Mouse (Mus musculus) neural tube, embryonic 11.5 days (tissue): Measurements from ENCODE around the gene Relt. TPM values are rescaled to one million over a fixed set of nuclear protein-coding genes. Genes with fewer than 3 reads are reported as not detected.

Experiments
- ATAC-seq: fragments of 200-750 bp; cut with Nextera tagmentation; 2 replicates; pipeline ENCODE4 v1.8.0; 2017; ENCODE audit warnings: moderate number of reproducible peaks, mild to moderate bottlenecking, moderate TSS enrichment, moderate library complexity; ENCODE audit not compliant: insufficient read depth, low FRiP score, low TSS enrichment
- DNase-seq: peaks from one replicate; pipeline ENCODE4 v3.0.0-alpha.2; 2015; ENCODE audit warnings: low spot score
- H3K27ac ChIP-seq: fragments of 300-500 bp; sonication (generic); 2 replicates; pipeline ENCODE4 v1.5.1; 2014; ENCODE audit warnings: low read depth, mild to moderate bottlenecking, low read length
- H3K27me3 ChIP-seq: fragments of 300-500 bp; sonication (generic); 2 replicates; pipeline ENCODE4 v1.6.1; 2014; ENCODE audit warnings: mild to moderate bottlenecking, low read length, mixed read lengths; ENCODE audit not compliant: control insufficient read depth, insufficient read depth
- H3K36me3 ChIP-seq: fragments of 300-500 bp; sonication (generic); 2 replicates; pipeline ENCODE4 v1.6.1; 2014; ENCODE audit warnings: mild to moderate bottlenecking, low read length, moderate library complexity, mixed read lengths; ENCODE audit not compliant: control insufficient read depth, insufficient read depth
- H3K4me1 ChIP-seq: fragments of 300-500 bp; sonication (generic); 2 replicates; pipeline ENCODE4 v1.6.1; 2014; ENCODE audit warnings: low read length, mixed read lengths; ENCODE audit not compliant: control insufficient read depth, insufficient read depth
- H3K4me2 ChIP-seq: fragments of 300-500 bp; sonication (generic); 2 replicates; pipeline ENCODE4 v1.6.1; 2014; ENCODE audit warnings: low read depth, mild to moderate bottlenecking, moderate library complexity
- H3K4me3 ChIP-seq: fragments of 300-500 bp; sonication (generic); 2 replicates; pipeline ENCODE4 v1.5.1; 2014; ENCODE audit warnings: low read depth, low read length
- H3K9ac ChIP-seq: fragments of 300-500 bp; sonication (generic); 2 replicates; pipeline ENCODE4 v1.6.1; 2014; ENCODE audit warnings: mild to moderate bottlenecking, low read length
- H3K9me3 ChIP-seq: fragments of 300-500 bp; sonication (generic); 2 replicates; pipeline ENCODE4 v1.6.1; 2016; ENCODE audit warnings: low read length; ENCODE audit not compliant: control insufficient read depth
- WGBS: fragments of 180-500 bp; shearing (Covaris S2); extraction: QIAGEN DNeasy Blood & Tissue Kit; methylation state at CpG from one replicate; pipeline ENCODE4 v1.1.7; 2014; 5-methylcytosine and 5-hydroxymethylcytosine counted together
- polyA plus RNA-seq: library from polyadenylated mRNA; unstranded; fragments of >200 nt; fragmentation: Nextera tagmentation; extraction: Ambion mirVana; gene quantifications from 2 replicates; pipeline ENCODE4 v1.2.1, GENCODE M21; 2014

Relt gene
- polyA plus RNA-seq, 1 experiment from 2014 or later: 3.9 TPM

- WGBS: 92% methylated on average over 5 of the region's 5 CpGs
- Histone ChIP-seq H3K9me3 (no peaks in the 10 kb centered on the region), H3K4me1 (peaks cover 7% of the 10 kb centered on the region; the same call in 1 of the 2 replicates), H3K4me3 (no peak overlapping the region), H3K9ac (no peak overlapping the region), H3K27me3 (no peaks in the 10 kb centered on the region), H3K27ac (no peak overlapping the region), H3K36me3 (no peaks in the 10 kb centered on the region), H3K4me2 (no peak overlapping the region)
- ATAC-seq (no peak), DNase-seq (no peak)
Observed at GRCm38 (mm10) chr7:100904612-100905011, 41.4 kb upstream of the Relt start.

GRCm38 (mm10) chr7:100902451-100903137 lies 39.3 kb upstream of the Relt start:
- 77% methylated on average over 9 of the region's 9 CpGs for WGBS
- ATAC-seq: no peak
- no peak for DNase-seq

GRCm38 (mm10) chr7:100897828-100898227 lies 34.6 kb upstream of the Relt start:
- no peaks in the 10 kb centered on the region for H3K27me3 ChIP-seq
- H3K4me2 ChIP-seq: no peak overlapping the region
- no peak for ATAC-seq
- no peaks in the 10 kb centered on the region for H3K36me3 ChIP-seq
- peaks cover 20% of the 10 kb centered on the region for H3K4me1 ChIP-seq
- no peak for DNase-seq
- 89% methylated on average over 5 of the region's 5 CpGs for WGBS
- no peak overlapping the region for H3K4me3 ChIP-seq
- H3K9ac ChIP-seq: no peak overlapping the region
- H3K9me3 ChIP-seq: no peaks in the 10 kb centered on the region
- no peak overlapping the region for H3K27ac ChIP-seq

More at GRCm38 (mm10) chr7:100902451-100903137, 39.3 kb upstream of the Relt start:
- no peaks in the 10 kb centered on the region for H3K4me1 ChIP-seq
- no peaks in the 10 kb centered on the region for H3K9me3 ChIP-seq
- no peaks in the 10 kb centered on the region for H3K36me3 ChIP-seq
- no peaks in the 10 kb centered on the region for H3K27me3 ChIP-seq
- H3K27ac ChIP-seq: no peak overlapping the region
- no peak overlapping the region for H3K4me3 ChIP-seq
- no peak overlapping the region for H3K4me2 ChIP-seq
- no peak overlapping the region for H3K9ac ChIP-seq

- ATAC-seq (peak; percentile 62), DNase-seq (peak; percentile 16)
- Histone ChIP-seq H3K9me3 (no peaks in the 10 kb centered on the region), H3K27ac (no peak overlapping the region), H3K27me3 (no peaks in the 10 kb centered on the region), H3K36me3 (peaks cover 2% of the 10 kb centered on the region; the same call in 1 of the 2 replicates), H3K4me3 (peak overlapping the region; percentile 54), H3K4me1 (peaks cover 20% of the 10 kb centered on the region), H3K9ac (peak overlapping the region; percentile 80), H3K4me2 (peak overlapping the region; percentile 85)
- 3% methylated on average over 12 of the region's 12 CpGs for WGBS
Observed at GRCm38 (mm10) chr7:100894833-100895226, 31.6 kb upstream of the Relt start.

GRCm38 (mm10) chr7:100894057-100894832 lies 31.0 kb upstream of the Relt start:
- Histone ChIP-seq H3K4me1 (peaks cover 20% of the 10 kb centered on the region), H3K4me3 (peak overlapping the region; percentile 54), H3K9ac (peak overlapping the region; percentile 80), H3K36me3 (peaks cover 4% of the 10 kb centered on the region; the same call in 1 of the 2 replicates), H3K27me3 (no peaks in the 10 kb centered on the region), H3K27ac (no peak overlapping the region), H3K9me3 (no peaks in the 10 kb centered on the region), H3K4me2 (peak overlapping the region; percentile 85)
- ATAC-seq: peak; percentile 69
- peak; percentile 66 for DNase-seq
- 3% methylated on average over 46 of the region's 53 CpGs for WGBS

- Histone ChIP-seq H3K27me3 (no peaks in the 10 kb centered on the region), H3K4me2 (no peak overlapping the region), H3K36me3 (peaks cover 7% of the 10 kb centered on the region; the same call in 1 of the 2 replicates), H3K4me3 (no peak overlapping the region), H3K4me1 (peaks cover 20% of the 10 kb centered on the region), H3K9ac (peak overlapping the region; percentile 8; the same call in 1 of the 2 replicates), H3K9me3 (no peaks in the 10 kb centered on the region), H3K27ac (no peak overlapping the region)
- WGBS: 72% methylated on average over 20 of the region's 20 CpGs
- ATAC-seq (0 out of 2 replicates have a peak, but pooled peaks have one; percentile 13), DNase-seq (no peak)
Observed at GRCm38 (mm10) chr7:100893249-100894056, 30.2 kb upstream of the Relt start.

GRCm38 (mm10) chr7:100886535-100886934 lies 23.3 kb upstream of the Relt start:
- H3K27ac ChIP-seq: no peak overlapping the region
- no peaks in the 10 kb centered on the region for H3K9me3 ChIP-seq
- no peak overlapping the region for H3K4me3 ChIP-seq
- H3K9ac ChIP-seq: no peak overlapping the region
- H3K4me1 ChIP-seq: no peaks in the 10 kb centered on the region
- peaks cover 19% of the 10 kb centered on the region for H3K36me3 ChIP-seq
- ATAC-seq: no peak
- no peaks in the 10 kb centered on the region for H3K27me3 ChIP-seq
- no peak overlapping the region for H3K4me2 ChIP-seq
- DNase-seq: peak; percentile 54
- 35% methylated on average over 3 of the region's 3 CpGs for WGBS

- Histone ChIP-seq H3K36me3 (peaks cover 24% of the 10 kb centered on the region), H3K9me3 (no peaks in the 10 kb centered on the region), H3K4me1 (no peaks in the 10 kb centered on the region), H3K27ac (no peak overlapping the region), H3K9ac (no peak overlapping the region), H3K27me3 (no peaks in the 10 kb centered on the region), H3K4me2 (no peak overlapping the region), H3K4me3 (no peak overlapping the region)
- DNase-seq (no peak), ATAC-seq (no peak)
- 94% methylated on average over 4 of the region's 4 CpGs for WGBS
Observed at GRCm38 (mm10) chr7:100884460-100884859, 21.2 kb upstream of the Relt start.
